Mouse (Mus musculus) G1E-ER4 (cell line): ENCODE results near the gene Slc22a14. TPM values are rescaled to one million over a fixed set of nuclear protein-coding genes. Genes with fewer than 3 reads are reported as not detected.

ENCODE experiments used
- GATA1 ChIP-seq: IDR thresholded peaks from one replicate; pipeline ENCODE4 v1.8.0; 2012; ENCODE audit warnings: low read length, inconsistent platforms
- polyA plus RNA-seq: library from polyadenylated mRNA; stranded (reverse); fragments of >175 nt; gene quantifications from 2 replicates; pipeline ENCODE4 v1.2.3, GENCODE M21; 2012

Gene Slc22a14
- polyA plus RNA-seq, 1 experiment: not detected

DNA sequence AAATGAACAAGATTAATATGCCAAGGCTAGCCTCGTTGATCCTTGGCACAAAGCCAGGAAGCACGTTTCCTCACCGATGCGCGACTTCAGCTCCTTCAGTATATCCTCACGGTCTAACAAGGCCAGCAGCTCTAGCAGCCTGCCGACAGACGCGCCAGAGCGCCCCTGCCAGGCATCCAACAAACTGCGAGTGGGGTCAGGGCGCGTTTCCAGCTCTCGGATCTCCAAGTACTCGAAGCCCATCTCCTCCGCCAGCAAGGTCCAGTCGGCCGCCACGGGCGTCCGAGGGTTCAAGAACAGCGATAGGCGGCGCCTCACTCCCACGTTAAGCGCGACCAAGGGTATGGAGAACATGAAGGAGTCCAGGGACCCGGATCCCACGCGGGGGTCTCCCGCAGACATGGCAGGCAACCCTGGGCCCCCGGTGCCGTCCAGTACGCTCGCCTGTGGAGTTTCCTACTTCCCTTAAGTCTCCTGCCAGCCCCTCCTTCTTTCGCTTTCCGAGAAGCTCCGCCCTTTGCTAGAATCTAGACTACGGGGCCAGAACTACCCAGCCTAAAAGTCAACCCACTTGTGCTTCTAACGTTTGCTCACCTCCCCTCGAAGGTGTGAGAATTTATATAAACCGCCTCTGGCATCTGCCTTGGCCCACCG, 25.7 kb downstream of the Slc22a14 start, which contains the start of gene Acaa1a:
Gene Acaa1a (plus strand): TSS at position 119 of the 654 bp plus-strand sequence.
- TF ChIP-seq GATA1: no peak

DNA sequence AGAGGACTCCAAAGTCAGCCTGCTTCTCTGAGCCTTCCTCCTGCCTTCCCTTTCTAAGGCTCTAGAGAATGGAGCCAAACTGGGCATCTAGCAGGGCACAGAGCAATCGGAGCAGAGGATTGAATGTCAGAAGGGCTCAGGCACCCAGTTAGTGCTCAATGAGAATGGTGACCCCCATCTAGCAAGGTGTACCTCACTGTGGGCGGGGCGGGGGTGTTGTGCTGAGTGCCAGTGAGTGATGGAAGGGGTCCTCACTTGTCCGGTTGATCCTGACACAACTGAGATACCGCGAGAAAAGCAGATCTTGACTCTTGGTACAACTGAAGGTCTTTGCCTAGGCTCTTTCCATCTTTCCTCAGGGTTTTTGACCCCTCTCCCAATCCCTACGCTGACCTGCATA, 26.2 kb downstream of the Slc22a14 start:
- TF ChIP-seq GATA1: no peak

DNA sequence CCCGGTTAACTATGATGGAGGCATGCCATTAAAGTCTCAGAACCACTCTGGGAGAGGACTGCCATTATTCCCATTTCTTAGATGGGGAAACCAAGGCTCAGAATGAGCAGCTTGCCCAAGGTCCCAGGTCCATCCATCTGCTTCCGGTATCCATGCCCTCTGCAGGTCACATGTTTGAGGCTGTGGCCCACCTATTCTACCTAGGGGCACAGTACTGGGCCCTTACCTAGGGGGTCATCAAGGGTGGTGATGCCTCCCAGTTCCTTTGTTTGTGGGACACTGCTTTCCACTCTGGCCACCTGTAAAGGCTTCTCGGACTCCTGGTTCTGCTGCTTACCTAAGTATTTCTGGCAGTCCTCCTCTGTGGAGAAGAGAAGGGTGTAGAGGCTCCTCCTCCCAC, 27.0 kb downstream of the Slc22a14 start:
- TF ChIP-seq GATA1: no peak

DNA sequence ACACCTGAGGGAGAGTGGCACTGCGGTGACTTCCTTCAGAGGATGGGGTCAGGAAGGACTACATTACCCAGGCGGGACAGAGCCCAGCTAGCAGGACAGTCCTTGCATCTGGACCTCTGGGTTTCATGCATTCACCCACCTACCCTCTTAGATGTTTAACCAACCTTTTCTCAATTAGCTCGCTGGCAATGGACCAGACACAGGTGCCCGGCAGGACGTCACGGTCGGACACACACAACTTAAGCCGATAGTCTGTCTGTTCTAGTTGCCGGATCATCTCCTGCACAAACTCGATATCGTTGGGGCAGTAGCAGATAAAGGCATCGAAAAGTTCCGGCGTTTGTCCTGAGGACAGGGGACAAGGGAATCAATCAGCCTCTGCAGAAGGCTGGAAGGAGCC, 27.5 kb downstream of the Slc22a14 start:
- TF ChIP-seq GATA1: no peak

DNA sequence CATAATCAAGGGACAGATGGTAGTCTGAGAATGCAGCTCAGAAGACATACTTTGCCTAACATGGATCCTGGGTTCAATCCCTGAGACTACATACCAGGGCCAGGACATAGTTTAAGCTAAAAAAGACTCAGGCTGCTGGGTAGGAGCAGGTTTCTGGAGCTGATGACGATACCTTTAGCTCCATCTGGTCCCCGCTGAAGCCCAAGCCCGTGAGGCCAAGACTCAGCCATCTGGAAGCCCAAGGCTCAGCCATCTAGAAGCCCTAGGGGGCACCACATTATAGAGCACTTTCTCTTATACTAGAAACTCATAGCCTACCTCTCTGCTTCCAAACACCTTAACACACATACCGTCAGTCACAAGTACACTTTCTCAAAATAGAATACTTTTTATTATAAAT, 29.8 kb downstream of the Slc22a14 start:
- no peak for TF ChIP-seq GATA1

DNA sequence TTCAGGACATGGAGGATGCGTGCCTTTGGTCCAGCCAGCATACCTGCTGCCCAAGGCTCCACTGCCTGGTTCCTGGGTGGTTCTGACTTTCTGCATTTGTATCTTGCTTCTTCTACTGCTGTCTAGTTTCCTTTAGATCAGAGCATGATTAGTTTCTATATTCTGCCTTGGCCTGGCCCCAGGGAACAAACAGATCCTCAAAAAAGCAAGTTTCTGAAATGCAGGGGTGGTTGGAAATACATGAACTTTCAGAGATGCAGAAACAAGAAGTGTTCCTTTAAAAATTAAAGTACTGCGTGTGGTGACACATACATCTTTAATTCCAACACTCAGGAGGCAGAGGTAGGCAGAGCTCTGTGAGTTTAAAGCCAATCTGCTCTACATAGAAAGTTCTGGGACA, 30.5 kb downstream of the Slc22a14 start:
- TF ChIP-seq GATA1: no peak

DNA sequence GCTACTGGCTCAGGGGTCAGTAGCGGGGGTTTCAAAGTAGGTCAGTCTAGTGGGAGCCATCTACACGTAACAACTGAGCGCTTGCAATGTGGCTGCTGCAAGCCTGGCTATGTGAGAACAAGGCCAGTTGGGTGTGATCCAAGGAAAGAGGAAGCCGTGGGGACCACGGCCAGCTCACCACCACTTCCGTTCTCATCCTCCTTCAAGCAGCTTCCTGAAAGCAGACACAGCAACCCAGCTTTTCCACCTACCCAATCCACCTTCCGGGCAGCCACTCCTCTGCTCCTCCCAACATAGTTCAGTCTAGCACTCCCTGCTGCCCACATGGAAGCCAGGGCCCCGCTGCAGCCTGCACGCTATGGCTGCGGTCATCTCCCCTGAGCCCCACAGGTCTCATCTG, 31.0 kb downstream of the Slc22a14 start:
- no peak for TF ChIP-seq GATA1

DNA sequence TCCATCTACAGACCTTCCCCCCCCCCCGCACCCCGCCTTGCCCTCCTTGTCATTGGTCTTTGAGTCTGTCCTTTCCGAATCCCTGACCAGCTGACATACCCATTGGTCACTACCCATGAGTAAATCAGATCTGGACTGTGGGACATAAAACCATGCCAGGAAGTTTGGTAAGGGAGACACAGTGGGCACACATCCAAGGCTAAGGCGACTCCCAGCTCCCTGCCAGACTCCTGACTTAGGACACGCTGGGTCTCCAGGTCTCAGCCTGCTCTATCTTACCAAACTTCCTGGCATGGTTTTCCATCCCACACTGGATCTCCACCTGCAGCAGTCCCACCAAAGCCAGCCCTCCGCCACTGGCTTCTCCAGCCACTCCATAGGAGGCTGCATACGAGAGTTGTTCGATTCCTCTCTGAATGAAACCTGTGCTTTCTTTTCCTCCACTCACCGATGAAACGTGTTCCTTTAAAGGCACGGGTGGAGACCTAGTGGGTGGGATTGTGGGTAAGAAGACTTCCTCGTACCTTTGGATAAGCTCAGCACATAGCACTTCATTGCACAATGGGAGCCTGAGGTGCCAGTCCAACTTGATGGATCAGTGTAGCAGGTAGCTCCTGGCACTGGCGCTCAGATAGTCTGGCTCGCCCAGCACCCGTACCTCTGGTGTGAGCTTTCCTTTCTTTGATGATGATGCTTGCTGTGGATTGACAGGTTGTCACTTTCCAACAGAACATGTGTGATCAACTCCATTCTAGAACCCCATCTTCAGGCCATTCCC, 35.0 kb downstream of the Slc22a14 start:
- no peak for TF ChIP-seq GATA1

DNA sequence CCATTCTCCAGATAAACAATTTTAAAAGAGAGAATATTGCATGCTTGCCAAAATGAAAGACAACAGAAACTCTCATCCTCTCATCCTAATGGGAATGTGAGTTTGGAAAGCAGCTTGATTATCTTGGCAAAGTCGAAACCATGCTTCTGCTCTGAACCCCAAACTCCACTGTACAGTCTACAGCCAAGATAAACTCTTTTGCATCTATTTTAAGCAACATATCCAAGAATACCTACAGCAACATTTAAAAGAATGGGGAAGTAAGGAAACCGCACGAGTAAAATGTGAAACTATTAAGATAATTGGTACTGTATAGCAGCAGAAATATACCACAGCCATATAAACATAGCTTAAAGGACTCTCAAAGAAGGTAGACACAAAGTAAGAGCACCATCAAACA, 36.9 kb downstream of the Slc22a14 start:
- TF ChIP-seq GATA1: peak; percentile 19

DNA sequence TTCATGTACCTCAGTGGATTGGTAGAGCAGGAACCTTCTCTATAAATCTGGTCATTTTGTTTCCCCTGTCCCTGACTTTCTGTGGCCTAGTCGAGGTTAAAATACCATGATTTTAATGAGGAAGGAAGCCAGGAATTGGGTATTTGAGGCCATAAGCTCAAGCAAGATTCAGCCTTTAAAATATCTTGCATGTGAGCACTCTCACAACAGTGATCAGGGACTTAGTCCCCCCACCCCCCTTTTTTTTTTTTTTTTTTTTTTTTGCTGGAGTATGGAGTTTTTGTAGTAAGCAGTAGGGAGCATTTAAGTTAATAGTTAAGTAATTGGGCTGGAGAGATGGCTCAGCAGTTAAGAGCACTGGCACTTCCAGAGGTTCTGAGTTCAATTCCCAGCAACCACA, 41.2 kb downstream of the Slc22a14 start:
- no peak for TF ChIP-seq GATA1

DNA sequence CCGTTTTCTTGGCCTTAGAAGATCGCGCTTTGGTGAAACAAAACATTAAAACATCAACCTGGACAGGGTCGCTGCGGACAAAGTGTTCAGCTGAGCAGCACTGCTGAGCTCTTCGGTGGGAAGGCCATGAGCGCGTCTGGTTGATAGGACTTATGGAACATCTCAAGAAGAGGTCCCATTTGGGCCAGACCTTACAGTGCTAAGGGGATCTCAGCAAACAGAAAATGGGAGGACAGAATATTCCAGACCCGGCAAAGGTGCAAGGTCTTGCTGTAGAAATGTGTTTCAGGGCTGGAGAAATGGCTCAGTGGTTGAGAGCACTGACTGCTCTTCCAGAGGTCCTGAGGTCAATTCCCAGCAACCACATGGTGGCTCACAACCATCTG, 42.1 kb downstream of the Slc22a14 start:
- no peak for TF ChIP-seq GATA1

DNA sequence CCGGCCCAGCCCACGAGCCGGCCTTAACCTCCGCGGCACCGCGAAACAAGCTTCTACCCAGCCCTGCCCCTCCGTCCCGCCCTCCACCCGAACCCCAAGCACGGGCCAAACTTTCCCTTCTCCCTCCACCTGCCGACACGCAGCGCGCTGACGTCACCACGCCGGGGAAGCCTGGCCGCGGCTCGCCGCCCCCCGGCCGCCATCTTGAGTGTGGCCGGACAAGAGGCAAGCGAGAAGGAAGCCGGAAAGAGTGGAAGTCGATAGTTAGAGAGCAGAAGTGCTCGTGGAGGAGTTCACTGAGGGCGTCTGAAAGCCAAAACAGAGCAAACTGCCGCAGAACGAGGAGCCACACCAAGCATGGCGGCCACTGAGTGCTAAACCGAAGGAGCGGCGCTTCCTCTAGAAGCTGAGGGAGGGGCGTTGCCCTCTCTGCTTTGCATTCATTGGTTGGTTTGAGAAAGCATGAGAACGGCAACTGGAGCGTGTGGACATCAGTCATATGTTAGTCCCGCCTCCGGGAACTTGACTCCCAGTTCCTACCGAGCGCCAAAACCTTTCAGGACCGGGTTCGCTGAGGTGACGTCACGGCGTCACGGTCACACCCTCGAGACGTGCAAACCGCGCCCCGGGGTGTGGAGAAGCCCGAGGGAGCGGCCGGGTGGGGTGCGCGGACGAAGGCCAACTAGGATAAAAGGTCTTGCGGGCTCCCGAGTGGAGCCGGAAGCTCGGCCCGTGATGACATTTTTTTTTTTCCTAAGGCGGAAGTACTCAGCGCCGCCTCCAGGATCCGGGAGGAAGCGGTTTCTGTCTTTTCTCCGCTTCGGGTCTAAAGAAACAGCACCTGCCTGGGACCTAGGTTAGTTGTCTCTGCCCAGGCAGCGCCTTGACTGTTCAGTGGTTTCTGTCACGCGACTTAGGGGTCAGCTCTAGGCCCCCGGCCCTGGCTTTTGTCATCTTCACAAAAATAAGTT, 42.8 kb downstream of the Slc22a14 start, which contains the start of gene Oxsr1:
Gene Oxsr1 (minus strand): TSS at position 139 of the 971 bp plus-strand sequence.
- TF ChIP-seq GATA1: no peak

DNA sequence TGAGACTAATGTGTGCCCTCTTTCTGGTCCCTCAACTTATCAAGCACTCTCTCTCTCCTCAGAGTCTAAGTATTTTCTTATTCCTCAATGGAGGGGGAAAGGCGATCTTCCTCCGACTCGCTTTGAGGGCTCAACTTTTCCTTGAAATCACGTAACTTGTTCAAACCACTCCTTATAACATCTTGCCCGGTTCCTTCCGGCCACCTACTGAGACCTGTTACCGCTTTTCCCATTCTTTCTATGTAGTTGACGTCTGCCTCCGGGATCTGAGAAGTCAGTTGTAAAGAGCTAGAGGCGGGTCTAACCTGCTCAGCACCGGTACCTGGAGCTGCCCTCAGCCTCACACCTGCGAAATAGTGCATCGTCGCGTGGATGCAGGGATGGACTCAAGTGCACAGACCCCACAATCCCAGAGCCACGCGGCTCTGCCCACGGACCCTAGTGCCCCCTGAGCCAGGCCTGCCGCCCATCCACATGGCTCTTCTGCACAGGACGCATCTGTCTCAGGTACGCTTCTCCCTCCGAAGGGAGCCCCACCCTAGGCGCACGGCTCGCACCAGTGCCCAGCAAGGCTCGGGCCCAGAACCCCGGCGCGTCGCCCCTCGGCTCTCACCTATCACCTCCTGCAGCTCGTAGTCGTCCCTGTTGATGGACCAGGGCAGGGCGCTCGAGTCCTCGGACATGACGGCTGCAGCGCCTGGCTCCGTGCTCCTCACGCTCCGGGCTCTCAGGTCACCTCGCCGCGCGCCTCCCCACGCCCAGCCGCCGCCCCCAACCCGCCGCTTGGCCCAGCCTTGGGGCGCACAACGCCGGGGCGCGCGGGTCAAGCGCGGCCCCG, 43.7 kb downstream of the Slc22a14 start:
- no peak for TF ChIP-seq GATA1

DNA sequence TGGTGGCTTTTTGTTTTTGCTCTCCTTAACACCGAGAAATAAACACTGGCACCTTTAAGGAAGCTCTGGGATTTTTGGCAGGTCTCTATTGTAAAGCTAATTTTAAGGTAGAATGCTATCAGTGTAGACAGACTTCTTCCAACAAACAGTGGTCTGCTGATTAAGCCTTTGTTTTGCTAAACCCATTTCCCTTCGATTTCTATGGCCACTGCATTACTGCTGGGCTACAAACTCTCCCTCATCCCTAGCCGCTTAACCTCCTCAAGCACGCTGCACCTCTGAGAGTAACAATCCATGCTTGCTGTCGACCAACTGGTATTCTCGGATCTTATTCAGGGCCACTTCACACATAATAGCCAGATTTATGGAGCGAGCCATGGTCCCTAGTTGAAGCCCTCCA, 44.4 kb downstream of the Slc22a14 start:
- TF ChIP-seq GATA1: no peak

DNA sequence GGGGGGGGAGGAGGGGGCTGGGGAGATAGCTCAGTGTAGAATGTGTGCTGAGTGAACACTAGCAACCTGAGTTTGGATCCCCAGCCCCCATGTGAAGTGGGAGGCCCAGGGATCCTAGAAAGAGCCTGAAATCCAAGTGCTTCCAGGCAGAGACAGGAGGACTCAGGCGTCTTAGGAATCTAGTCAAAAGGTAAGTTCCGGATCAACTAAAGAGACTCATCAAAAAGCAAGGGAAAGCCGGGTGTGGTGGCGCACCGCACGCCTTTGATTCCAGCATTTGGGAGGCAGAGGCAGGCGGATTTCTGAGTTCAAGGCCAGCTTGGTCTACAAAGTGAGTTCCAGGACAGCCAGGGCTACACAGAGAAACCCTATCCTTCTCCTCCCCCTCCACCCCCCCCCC, 44.9 kb downstream of the Slc22a14 start:
- no peak for TF ChIP-seq GATA1
